In the genomic region with DNA sequence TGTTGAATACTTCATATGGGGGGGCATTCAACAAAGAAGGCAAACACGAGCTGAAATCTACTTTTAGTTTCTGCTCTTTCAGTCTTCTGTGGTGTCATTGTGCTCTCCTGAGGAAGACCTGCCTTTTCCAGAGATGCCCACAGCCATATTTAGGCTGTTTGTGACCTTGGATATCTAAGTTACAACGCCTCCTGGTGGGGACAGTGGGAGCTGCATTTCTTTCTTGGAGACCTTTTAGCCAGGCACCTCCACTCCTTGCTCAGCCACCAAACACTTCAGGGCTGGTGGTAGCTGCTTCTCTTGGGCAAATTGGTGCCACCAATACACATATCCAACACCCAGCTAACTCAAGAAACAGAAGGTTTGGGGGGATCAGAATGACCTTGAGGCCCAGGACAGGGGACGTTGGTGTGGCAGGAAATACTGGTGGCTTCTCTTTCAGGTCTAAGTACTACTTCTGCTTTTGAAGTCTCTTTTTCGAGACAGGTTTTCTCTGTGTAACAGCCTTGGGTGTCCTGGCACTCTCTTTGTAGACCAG, we compare ENCODE assay signal across 11 mouse cellular contexts. TPM values are rescaled to one million over a fixed set of nuclear protein-coding genes. Genes with fewer than 3 reads are reported as not detected.
DNase-seq lines count a peak whose midpoint lies in the region; ATAC-seq and TF ChIP-seq lines count a peak whose summit lies in the region.
"Had no signal": no experiment of that assay in that cellular context is flagged by ENCODE, and none has a peak within 500 bp of the region (broad histone marks: within the 10 kb centered on the region; RNA-seq: fewer than 3 reads in every experiment).

No protein-coding gene starts in this region.

- no peak for ATAC-seq in hindbrain, postnatal 0 days
- ATAC-seq in hindbrain, embryonic 16.5 days = no peak
- no peak for ATAC-seq in monocyte, adult 5-6 weeks (replicated peaks; ENCODE audit: insufficient number of reproducible peaks, low FRiP score, low TSS enrichment, poor library complexity, severe bottlenecking)

- WGBS in hindbrain, postnatal 0 days = 73% methylated on average over 4 of the region's 4 CpGs
- WGBS in hindbrain, embryonic 16.5 days = 65% methylated on average over 4 of the region's 4 CpGs

- peak; percentile 35; the same call in 1 of the 2 replicates for TF ChIP-seq CTCF in hindbrain, postnatal 0 days (IDR thresholded peaks at IDR 0.05; ENCODE audit: low read depth)
- peak; percentile 16; the same call in 1 of the 2 replicates for TF ChIP-seq CTCF in testis, adult 2 months (IDR thresholded peaks at IDR 0.05; ENCODE audit: control insufficient read depth, insufficient read depth, insufficient replicate concordance, low read depth, low read length)

- H3K4me1 ChIP-seq in hindbrain, postnatal 0 days (ENCODE audit: insufficient read depth, low read length) = peaks cover 9% of the 10 kb centered on the region
- H3K4me1 ChIP-seq in hindbrain, embryonic 16.5 days (ENCODE audit: control insufficient read depth, insufficient read depth, low read depth, low read length) = peaks cover 16% of the 10 kb centered on the region
- H3K4me1 ChIP-seq in testis, adult 2 months (ENCODE audit: control insufficient read depth, insufficient read depth, low read length) = peaks cover 21% of the 10 kb centered on the region

- no peak overlapping the region for H3K4me2 ChIP-seq in hindbrain, postnatal 0 days (ENCODE audit: low read depth, low read length)
- no peak overlapping the region for H3K4me2 ChIP-seq in hindbrain, embryonic 16.5 days (ENCODE audit: low read length)

- no peaks in the 10 kb centered on the region for H3K9me3 ChIP-seq in hindbrain, postnatal 0 days (ENCODE audit: low read length)
- no peaks in the 10 kb centered on the region for H3K9me3 ChIP-seq in hindbrain, embryonic 16.5 days (ENCODE audit: control insufficient read depth, low read length)
- H3K9me3 ChIP-seq: forebrain, embryonic 12.5 days; heart, embryonic 15.5 days; megakaryocyte, embryonic 14.5 days had no signal

- H3K27ac ChIP-seq in hindbrain, postnatal 0 days = no peak overlapping the region
- no peak overlapping the region for H3K27ac ChIP-seq in hindbrain, embryonic 16.5 days (ENCODE audit: low read depth, low read length)
- H3K27ac ChIP-seq in testis, adult 2 months (ENCODE audit: control insufficient read depth, insufficient read depth, low read depth, low read length) = no peak overlapping the region
- H3K27ac ChIP-seq: forebrain, embryonic 12.5 days; heart, embryonic 15.5 days had no signal

- no peaks in the 10 kb centered on the region for H3K36me3 ChIP-seq in hindbrain, postnatal 0 days (ENCODE audit: insufficient read depth, low read length)
- no peaks in the 10 kb centered on the region for H3K36me3 ChIP-seq in hindbrain, embryonic 16.5 days (ENCODE audit: control insufficient read depth, insufficient read depth, low read length)
- H3K36me3 ChIP-seq in testis, adult 2 months (ENCODE audit: control insufficient read depth, insufficient read depth, low read length) = no peaks in the 10 kb centered on the region
- H3K36me3 ChIP-seq: forebrain, embryonic 12.5 days; heart, embryonic 15.5 days had no signal

- no peak overlapping the region for H3K9ac ChIP-seq in hindbrain, postnatal 0 days (replicated peaks; ENCODE audit: low read length)
- H3K9ac ChIP-seq in hindbrain, embryonic 16.5 days (ENCODE audit: low read depth, low read length) = no peak overlapping the region
- H3K9ac ChIP-seq: forebrain, embryonic 12.5 days; heart, embryonic 15.5 days had no signal

- TF ChIP-seq POLR2A in testis, adult 2 months (IDR thresholded peaks at IDR 0.05; ENCODE audit: control insufficient read depth, low read depth, low read length) = no peak

- DNase-seq in hindbrain, postnatal 0 days (ENCODE audit: low spot score) = no peak
- no peak for DNase-seq in testis, postnatal 10 days (ENCODE audit: low spot score)
- DNase-seq in c-Kit-positive CD71-positive TER-119-negative erythroid progenitor cells, embryonic 14.5 days (ENCODE audit: low read depth) = peak; percentile 55
- peak; percentile 71 to 86 for DNase-seq in spleen, postnatal 4 days (ENCODE audit: low spot score in 2 of 2)
- DNase-seq in cerebellum, postnatal 25 days = no peak

- peaks cover 57% of the 10 kb centered on the region for H3K27me3 ChIP-seq in hindbrain, postnatal 0 days (ENCODE audit: insufficient read depth, low read length)
- H3K27me3 ChIP-seq in hindbrain, embryonic 16.5 days (replicated peaks; ENCODE audit: control insufficient read depth, insufficient read depth, low read length) = peaks cover 75% of the 10 kb centered on the region
- no peaks in the 10 kb centered on the region for H3K27me3 ChIP-seq in testis, adult 2 months (ENCODE audit: control insufficient read depth, insufficient read depth, low read length)

- H3K4me3 ChIP-seq in hindbrain, postnatal 0 days (ENCODE audit: low read length) = no peak overlapping the region
- H3K4me3 ChIP-seq in hindbrain, embryonic 16.5 days (ENCODE audit: low read length) = no peak overlapping the region
- H3K4me3 ChIP-seq in testis, adult 2 months (ENCODE audit: control insufficient read depth, low read depth, low read length) = no peak overlapping the region

RNA-seq across cellular contexts. Expression of gene Rtn4rl2, which starts 15.8 kb away (rescaled TPM):
- total RNA-seq in hindbrain, postnatal 0 days (2014; rRNA removed) = 10.1 and 12.2 TPM in 2 replicates
- 4.2 and 4.3 TPM in 2 replicates for polyA plus RNA-seq in hindbrain, postnatal 0 days (2015; fragmentation: Nextera tagmentation; extraction: Ambion mirVana)
- 3.0 and 4.5 TPM in 2 replicates for polyA plus RNA-seq in hindbrain, embryonic 16.5 days (2015; fragmentation: Nextera tagmentation; extraction: Ambion mirVana)
- 2.4 and 2.7 TPM in 2 replicates for polyA plus RNA-seq in testis, adult 2 months (2012; rRNA removed)
- not detected in 3 replicates for total RNA-seq in monocyte, adult 5-6 weeks (2017)

RNA-seq across cellular contexts. Expression of gene Slc43a1, which starts 32.0 kb away (rescaled TPM):
- 5.8 and 9.3 TPM in 2 replicates for total RNA-seq in hindbrain, postnatal 0 days (2014; rRNA removed)
- 1.3 and 1.5 TPM in 2 replicates for polyA plus RNA-seq in hindbrain, postnatal 0 days (2015; fragmentation: Nextera tagmentation; extraction: Ambion mirVana)
- 1.5 and 1.6 TPM in 2 replicates for polyA plus RNA-seq in hindbrain, embryonic 16.5 days (2015; fragmentation: Nextera tagmentation; extraction: Ambion mirVana)
- 0.63 and 1.00 TPM in 2 replicates for polyA plus RNA-seq in testis, adult 2 months (2012; rRNA removed)
- total RNA-seq in monocyte, adult 5-6 weeks (2017) = 0.29 to 0.32 TPM in 2 of 3 replicates, not detected in the other

RNA-seq across cellular contexts. Expression of gene Timm10, which starts 43.9 kb away (rescaled TPM):
- total RNA-seq in hindbrain, postnatal 0 days (2014; rRNA removed) = 44.5 and 57.3 TPM in 2 replicates
- 82.5 and 91.7 TPM in 2 replicates for polyA plus RNA-seq in hindbrain, postnatal 0 days (2015; fragmentation: Nextera tagmentation; extraction: Ambion mirVana)
- 76.5 and 83.2 TPM in 2 replicates for polyA plus RNA-seq in hindbrain, embryonic 16.5 days (2015; fragmentation: Nextera tagmentation; extraction: Ambion mirVana)
- polyA plus RNA-seq in testis, adult 2 months (2012; rRNA removed) = 23.3 and 28.5 TPM in 2 replicates
- 11.3 to 21.0 TPM (median 16.2 TPM) in 3 replicates for total RNA-seq in monocyte, adult 5-6 weeks (2017)

RNA-seq across cellular contexts. Expression of gene Smtnl1, which starts 48.2 kb away (rescaled TPM):
- total RNA-seq in hindbrain, postnatal 0 days (2014; rRNA removed) = 0.75 TPM in 1 of 2 replicates, not detected in the other
- not detected in 2 replicates for polyA plus RNA-seq in hindbrain, postnatal 0 days (2015; fragmentation: Nextera tagmentation; extraction: Ambion mirVana)
- polyA plus RNA-seq in hindbrain, embryonic 16.5 days (2015; fragmentation: Nextera tagmentation; extraction: Ambion mirVana) = not detected in 2 replicates
- 3.0 and 3.4 TPM in 2 replicates for polyA plus RNA-seq in testis, adult 2 months (2012; rRNA removed)
- not detected in 3 replicates for total RNA-seq in monocyte, adult 5-6 weeks (2017)
- polyA plus RNA-seq: forebrain, embryonic 12.5 days had no signal

Comparison
In these comparisons a context has a peak if more than half of its experiments do, and no peak if none do; other contexts are left out.
1. DNase-seq: peak in c-Kit-positive CD71-positive TER-119-negative erythroid progenitor cells, embryonic 14.5 days (single experiment) and spleen, postnatal 4 days (2 of 2); none in hindbrain, postnatal 0 days (single experiment), testis, postnatal 10 days (single experiment) and cerebellum, postnatal 25 days (0 of 2).